Mouse (Mus musculus) olfactory bulb, adult 2 months (tissue): ENCODE measurements around the gene Hnrnpll.

ENCODE experiments used
- CTCF ChIP-seq: fragments of 200-500 bp; IDR thresholded peaks from 2 replicates; pipeline ENCODE4 v1.5.1; 2012; ENCODE audit warnings: low read depth, mild to moderate bottlenecking, low read length, moderate library complexity; ENCODE audit not compliant: insufficient read depth
- POLR2A ChIP-seq: fragments of 200-500 bp; IDR thresholded peaks from 2 replicates; pipeline ENCODE4 v1.6.1; 2012; ENCODE audit warnings: mild to moderate bottlenecking, low read depth, low read length, moderate library complexity; ENCODE audit not compliant: insufficient read depth

DNA sequence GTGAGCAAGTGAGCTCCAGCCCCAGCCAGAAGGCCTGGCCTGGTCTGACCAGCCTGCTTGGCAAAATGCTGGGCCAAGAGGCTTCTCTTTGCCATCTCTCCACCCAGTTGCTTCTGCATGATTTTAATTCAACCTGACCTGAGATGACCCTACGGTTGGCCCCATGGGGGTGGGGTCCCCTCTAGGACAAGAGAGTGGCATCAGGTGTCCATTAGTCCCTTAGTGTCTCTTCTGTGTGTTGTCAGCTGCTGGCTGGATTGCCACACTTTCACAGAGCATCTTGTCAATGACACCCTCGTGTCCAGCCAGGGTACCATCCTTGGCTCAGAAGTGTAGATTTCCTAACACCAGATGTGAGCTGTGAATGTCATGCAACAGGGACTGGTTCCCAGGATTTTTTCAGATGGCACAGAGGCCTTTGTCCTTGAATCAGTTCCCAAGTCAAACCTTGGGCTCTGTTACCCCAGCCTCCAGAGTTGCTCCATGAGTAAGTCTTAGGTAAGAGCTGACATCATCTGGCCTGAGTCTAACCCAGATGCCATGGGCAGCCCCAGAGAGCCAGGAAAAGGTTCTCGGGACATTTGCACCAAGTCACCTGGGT, 66.9 kb downstream of the Hnrnpll start:
- TF ChIP-seq CTCF, result no peak
- TF ChIP-seq POLR2A, result no peak
